Mouse (Mus musculus): Measurements from ENCODE around the gene Gm20388. TPM values are rescaled to one million over a fixed set of nuclear protein-coding genes. Genes with fewer than 3 reads are reported as not detected.

The Gm20388 gene
- polyA plus RNA-seq, 1 experiment: 59.3 TPM

- DNase-seq (ENCODE audit: low read depth): peak; percentile 41
Observed at GRCm38 (mm10) chr8:123478456-123479218, 3568.0 kb downstream of the Gm20388 start.

GRCm38 (mm10) chr8:123482627-123483026, 3572.0 kb downstream of the Gm20388 start:
- TF ChIP-seq POLR2A (IDR thresholded peaks at IDR 0.05; ENCODE audit: borderline replicate concordance, extremely low read depth, insufficient read depth, insufficient read length, poor library complexity, severe bottlenecking): no peak
- peak; percentile 30; the same call in 1 of the 2 replicates for TF ChIP-seq CTCF (IDR thresholded peaks at IDR 0.05; ENCODE audit: borderline replicate concordance, extremely low read depth, insufficient read depth, insufficient read length)
- peak; percentile 21 for DNase-seq (ENCODE audit: low read depth)

More at GRCm38 (mm10) chr8:123478456-123479218, 3568.0 kb downstream of the Gm20388 start:
- TF ChIP-seq POLR2A (IDR thresholded peaks at IDR 0.05; ENCODE audit: borderline replicate concordance, extremely low read depth, insufficient read depth, insufficient read length, poor library complexity, severe bottlenecking) (no peak), CTCF (IDR thresholded peaks at IDR 0.05; ENCODE audit: borderline replicate concordance, extremely low read depth, insufficient read depth, insufficient read length) (no peak)

- no peak for DNase-seq (ENCODE audit: low read depth)
- TF ChIP-seq POLR2A (IDR thresholded peaks at IDR 0.05; ENCODE audit: borderline replicate concordance, extremely low read depth, insufficient read depth, insufficient read length, poor library complexity, severe bottlenecking) (no peak), CTCF (IDR thresholded peaks at IDR 0.05; ENCODE audit: borderline replicate concordance, extremely low read depth, insufficient read depth, insufficient read length) (no peak)
Observed at GRCm38 (mm10) chr8:123491280-123492075, 3580.8 kb downstream of the Gm20388 start.

- no peak for DNase-seq (ENCODE audit: low read depth)
- TF ChIP-seq CTCF (IDR thresholded peaks at IDR 0.05; ENCODE audit: borderline replicate concordance, extremely low read depth, insufficient read depth, insufficient read length) (no peak), POLR2A (IDR thresholded peaks at IDR 0.05; ENCODE audit: borderline replicate concordance, extremely low read depth, insufficient read depth, insufficient read length, poor library complexity, severe bottlenecking) (no peak)
Observed at GRCm38 (mm10) chr8:123492898-123493297, 3582.3 kb downstream of the Gm20388 start.

GRCm38 (mm10) chr8:123497699-123498098, 3587.1 kb downstream of the Gm20388 start:
- no peak for DNase-seq (ENCODE audit: low read depth)
- TF ChIP-seq POLR2A (IDR thresholded peaks at IDR 0.05; ENCODE audit: borderline replicate concordance, extremely low read depth, insufficient read depth, insufficient read length, poor library complexity, severe bottlenecking) (no peak), CTCF (IDR thresholded peaks at IDR 0.05; ENCODE audit: borderline replicate concordance, extremely low read depth, insufficient read depth, insufficient read length) (peak; percentile 25; the same call in 1 of the 2 replicates)

GRCm38 (mm10) chr8:123498963-123499362, 3588.3 kb downstream of the Gm20388 start:
- DNase-seq (ENCODE audit: low read depth): peak; percentile 28
- TF ChIP-seq CTCF (IDR thresholded peaks at IDR 0.05; ENCODE audit: borderline replicate concordance, extremely low read depth, insufficient read depth, insufficient read length) (no peak), POLR2A (IDR thresholded peaks at IDR 0.05; ENCODE audit: borderline replicate concordance, extremely low read depth, insufficient read depth, insufficient read length, poor library complexity, severe bottlenecking) (no peak)

GRCm38 (mm10) chr8:123499556-123499955, 3588.9 kb downstream of the Gm20388 start:
- DNase-seq (ENCODE audit: low read depth): no peak
- TF ChIP-seq POLR2A (IDR thresholded peaks at IDR 0.05; ENCODE audit: borderline replicate concordance, extremely low read depth, insufficient read depth, insufficient read length, poor library complexity, severe bottlenecking) (no peak), CTCF (IDR thresholded peaks at IDR 0.05; ENCODE audit: borderline replicate concordance, extremely low read depth, insufficient read depth, insufficient read length) (no peak)

- no peak for DNase-seq (ENCODE audit: low read depth)
Observed at GRCm38 (mm10) chr8:123502192-123502591, 3591.6 kb downstream of the Gm20388 start.

GRCm38 (mm10) chr8:123503801-123504467, 3593.3 kb downstream of the Gm20388 start:
- no peak for DNase-seq (ENCODE audit: low read depth)
- TF ChIP-seq POLR2A (IDR thresholded peaks at IDR 0.05; ENCODE audit: borderline replicate concordance, extremely low read depth, insufficient read depth, insufficient read length, poor library complexity, severe bottlenecking) (no peak), CTCF (IDR thresholded peaks at IDR 0.05; ENCODE audit: borderline replicate concordance, extremely low read depth, insufficient read depth, insufficient read length) (peak; percentile 26; the same call in 1 of the 2 replicates)

More at GRCm38 (mm10) chr8:123502192-123502591, 3591.6 kb downstream of the Gm20388 start:
- TF ChIP-seq CTCF (IDR thresholded peaks at IDR 0.05; ENCODE audit: borderline replicate concordance, extremely low read depth, insufficient read depth, insufficient read length) (no peak), POLR2A (IDR thresholded peaks at IDR 0.05; ENCODE audit: borderline replicate concordance, extremely low read depth, insufficient read depth, insufficient read length, poor library complexity, severe bottlenecking) (no peak)

- DNase-seq (ENCODE audit: low read depth): no peak
- TF ChIP-seq CTCF (IDR thresholded peaks at IDR 0.05; ENCODE audit: borderline replicate concordance, extremely low read depth, insufficient read depth, insufficient read length) (no peak), POLR2A (IDR thresholded peaks at IDR 0.05; ENCODE audit: borderline replicate concordance, extremely low read depth, insufficient read depth, insufficient read length, poor library complexity, severe bottlenecking) (no peak)
Observed at GRCm38 (mm10) chr8:123504591-123505195, 3594.1 kb downstream of the Gm20388 start.

All from brain, embryonic 14.5 days (tissue).